Mouse (Mus musculus): Measurements from ENCODE around the gene Fam89a.

GRCm38 (mm10) chr8:124751191-124751590 lies 441 bp downstream of the Fam89a start:
- no peak for TF ChIP-seq POLR2A (IDR thresholded peaks at IDR 0.05; ENCODE audit: low read depth, low read length)
- TF ChIP-seq CTCF (IDR thresholded peaks at IDR 0.05; ENCODE audit: extremely low read depth, insufficient read length, insufficient replicate concordance, low read depth, low read length): no peak
